Mouse (Mus musculus): ENCODE results near the gene Klrc3.
"Not testable (repeated sequence)": the region's sequence is repeated elsewhere in the genome, so short reads cannot be mapped to it uniquely, and the experiment has no call there.

- not testable (repeated sequence) for TF ChIP-seq CTCF (IDR thresholded peaks at IDR 0.05; ENCODE audit: borderline replicate concordance, insufficient read depth, low read length); POLR2A (IDR thresholded peaks at IDR 0.05; ENCODE audit: low read depth, low read length)
Observed at GRCm38 (mm10) chr6:129644054-129644453, 917 bp upstream of the Klrc3 start.
